Mouse (Mus musculus): ENCODE results near the gene Nf2. TPM values are rescaled to one million over a fixed set of nuclear protein-coding genes. Genes with fewer than 3 reads are reported as not detected.

The Nf2 gene
- polyA plus RNA-seq, 1 experiment: 90.2 TPM

DNA sequence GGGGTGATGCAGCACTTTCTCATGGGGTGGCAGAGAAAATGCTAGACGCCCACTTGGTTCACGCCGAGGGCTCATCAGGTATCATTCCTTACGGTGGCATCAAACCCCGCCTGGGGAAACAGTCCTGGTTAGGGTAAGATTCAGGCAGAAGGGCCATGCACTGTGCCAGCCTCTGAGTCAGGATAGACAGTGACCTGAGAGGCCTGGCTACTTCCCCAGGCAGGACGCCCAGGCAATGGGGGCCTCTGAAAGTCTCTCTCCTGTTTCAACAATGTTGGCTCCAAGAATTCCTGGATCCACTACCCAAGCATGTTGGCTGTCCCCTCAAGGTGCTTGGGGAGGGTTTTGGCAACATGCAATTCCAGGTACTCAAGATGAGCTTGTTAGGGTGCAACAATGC is 79.5 kb downstream of the Nf2 start:
- no peaks in the 10 kb centered on the region for H3K27me3 ChIP-seq (ENCODE audit: control insufficient read depth, insufficient read depth, low read length)
- H3K4me3 ChIP-seq (ENCODE audit: control insufficient read depth, low read depth, low read length): no peak overlapping the region
- H3K36me3 ChIP-seq (ENCODE audit: control insufficient read depth, insufficient read depth, low read length): no peaks in the 10 kb centered on the region; the same call in 1 of the 2 replicates
- H3K4me1 ChIP-seq (ENCODE audit: control insufficient read depth, insufficient read depth, low read length): no peaks in the 10 kb centered on the region; the same call in 1 of the 2 replicates
- no peak for TF ChIP-seq POLR2A (IDR thresholded peaks at IDR 0.05; ENCODE audit: control insufficient read depth, low read depth, low read length)
- TF ChIP-seq CTCF (IDR thresholded peaks at IDR 0.05; ENCODE audit: control insufficient read depth, insufficient read depth, insufficient replicate concordance, low read depth, low read length): no peak
- H3K27ac ChIP-seq (ENCODE audit: control insufficient read depth, insufficient read depth, low read depth, low read length): no peak overlapping the region

DNA sequence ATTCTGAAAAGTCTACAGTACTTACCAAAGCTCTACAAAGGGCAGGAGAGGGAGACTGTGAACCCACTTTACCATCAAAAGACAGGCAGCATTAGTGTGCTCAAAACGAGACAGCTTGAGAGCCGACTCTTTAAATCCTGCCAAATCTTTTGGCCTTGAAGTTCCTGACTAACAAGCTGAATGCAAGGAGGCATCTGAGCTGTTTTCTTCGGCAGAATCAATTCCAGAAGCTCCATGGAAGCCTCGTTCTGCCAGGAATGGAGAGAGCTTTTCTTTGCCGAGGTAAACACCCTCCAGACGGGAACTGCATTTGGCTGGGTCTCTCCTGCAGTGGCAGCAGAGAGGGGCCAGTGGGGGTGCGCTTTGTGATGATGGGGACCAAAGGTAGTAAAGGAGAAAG is 80.0 kb downstream of the Nf2 start:
- H3K36me3 ChIP-seq (ENCODE audit: control insufficient read depth, insufficient read depth, low read length): no peaks in the 10 kb centered on the region; the same call in 1 of the 2 replicates
- H3K4me3 ChIP-seq (ENCODE audit: control insufficient read depth, low read depth, low read length): no peak overlapping the region
- H3K27me3 ChIP-seq (ENCODE audit: control insufficient read depth, insufficient read depth, low read length): no peaks in the 10 kb centered on the region
- TF ChIP-seq CTCF (IDR thresholded peaks at IDR 0.05; ENCODE audit: control insufficient read depth, insufficient read depth, insufficient replicate concordance, low read depth, low read length) (no peak), POLR2A (IDR thresholded peaks at IDR 0.05; ENCODE audit: control insufficient read depth, low read depth, low read length) (no peak)
- no peaks in the 10 kb centered on the region; the same call in 1 of the 2 replicates for H3K4me1 ChIP-seq (ENCODE audit: control insufficient read depth, insufficient read depth, low read length)
- no peak overlapping the region for H3K27ac ChIP-seq (ENCODE audit: control insufficient read depth, insufficient read depth, low read depth, low read length)

DNA sequence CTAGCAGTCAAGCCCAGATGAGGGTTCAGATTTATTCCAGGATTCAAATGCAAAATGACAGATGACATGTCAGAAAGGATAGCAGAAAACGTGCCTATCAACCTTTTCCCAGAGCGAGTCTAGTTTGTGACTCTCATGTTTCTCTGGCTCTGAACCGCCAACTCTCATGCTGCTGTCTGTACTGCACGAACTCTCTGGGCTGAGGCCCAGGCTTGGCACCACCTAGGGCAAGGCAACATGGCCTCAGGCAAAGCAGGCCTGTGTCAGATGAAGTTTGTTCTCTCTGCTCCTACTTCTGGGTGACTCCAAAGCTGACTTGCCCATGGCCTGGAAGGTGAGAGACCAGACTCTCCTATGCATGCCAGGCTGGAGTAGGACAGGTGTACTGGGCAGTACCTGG is 80.9 kb downstream of the Nf2 start:
- H3K36me3 ChIP-seq (ENCODE audit: control insufficient read depth, insufficient read depth, low read length): no peaks in the 10 kb centered on the region; the same call in 1 of the 2 replicates

GRCm38 (mm10) chr11:4764476-4764875 is 84.9 kb downstream of the Nf2 start:
- no peak overlapping the region for H3K4me3 ChIP-seq (ENCODE audit: control insufficient read depth, low read depth, low read length)
- no peaks in the 10 kb centered on the region for H3K27me3 ChIP-seq (ENCODE audit: control insufficient read depth, insufficient read depth, low read length)
- no peaks in the 10 kb centered on the region for H3K36me3 ChIP-seq (ENCODE audit: control insufficient read depth, insufficient read depth, low read length)
- TF ChIP-seq CTCF (IDR thresholded peaks at IDR 0.05; ENCODE audit: control insufficient read depth, insufficient read depth, insufficient replicate concordance, low read depth, low read length) (no peak), POLR2A (IDR thresholded peaks at IDR 0.05; ENCODE audit: control insufficient read depth, low read depth, low read length) (no peak; the same call in 1 of the 2 replicates)
- no peak overlapping the region for H3K27ac ChIP-seq (ENCODE audit: control insufficient read depth, insufficient read depth, low read depth, low read length)
- peaks cover 3% of the 10 kb centered on the region; the same call in 1 of the 2 replicates for H3K4me1 ChIP-seq (ENCODE audit: control insufficient read depth, insufficient read depth, low read length)

More for the DNA sequence above, 80.9 kb downstream of the Nf2 start:
- TF ChIP-seq POLR2A (IDR thresholded peaks at IDR 0.05; ENCODE audit: control insufficient read depth, low read depth, low read length) (no peak), CTCF (IDR thresholded peaks at IDR 0.05; ENCODE audit: control insufficient read depth, insufficient read depth, insufficient replicate concordance, low read depth, low read length) (no peak)
- Histone ChIP-seq H3K27me3 (ENCODE audit: control insufficient read depth, insufficient read depth, low read length) (no peaks in the 10 kb centered on the region), H3K4me3 (ENCODE audit: control insufficient read depth, low read depth, low read length) (no peak overlapping the region), H3K27ac (ENCODE audit: control insufficient read depth, insufficient read depth, low read depth, low read length) (no peak overlapping the region), H3K4me1 (ENCODE audit: control insufficient read depth, insufficient read depth, low read length) (no peaks in the 10 kb centered on the region; the same call in 1 of the 2 replicates)

- Histone ChIP-seq H3K27ac (ENCODE audit: control insufficient read depth, insufficient read depth, low read depth, low read length) (no peak overlapping the region), H3K27me3 (ENCODE audit: control insufficient read depth, insufficient read depth, low read length) (no peaks in the 10 kb centered on the region), H3K36me3 (ENCODE audit: control insufficient read depth, insufficient read depth, low read length) (no peaks in the 10 kb centered on the region), H3K4me1 (ENCODE audit: control insufficient read depth, insufficient read depth, low read length) (peaks cover 3% of the 10 kb centered on the region; the same call in 1 of the 2 replicates), H3K4me3 (ENCODE audit: control insufficient read depth, low read depth, low read length) (no peak overlapping the region)
- TF ChIP-seq CTCF (IDR thresholded peaks at IDR 0.05; ENCODE audit: control insufficient read depth, insufficient read depth, insufficient replicate concordance, low read depth, low read length) (no peak), POLR2A (IDR thresholded peaks at IDR 0.05; ENCODE audit: control insufficient read depth, low read depth, low read length) (no peak)
Measured at GRCm38 (mm10) chr11:4763631-4764030, 85.7 kb downstream of the Nf2 start.

- H3K36me3 ChIP-seq (ENCODE audit: control insufficient read depth, insufficient read depth, low read length): no peaks in the 10 kb centered on the region
- no peak overlapping the region for H3K27ac ChIP-seq (ENCODE audit: control insufficient read depth, insufficient read depth, low read depth, low read length)
- no peak for TF ChIP-seq CTCF (IDR thresholded peaks at IDR 0.05; ENCODE audit: control insufficient read depth, insufficient read depth, insufficient replicate concordance, low read depth, low read length)
- no peak for TF ChIP-seq POLR2A (IDR thresholded peaks at IDR 0.05; ENCODE audit: control insufficient read depth, low read depth, low read length)
- no peaks in the 10 kb centered on the region for H3K27me3 ChIP-seq (ENCODE audit: control insufficient read depth, insufficient read depth, low read length)
- H3K4me1 ChIP-seq (ENCODE audit: control insufficient read depth, insufficient read depth, low read length): peaks cover 3% of the 10 kb centered on the region; the same call in 1 of the 2 replicates
- H3K4me3 ChIP-seq (ENCODE audit: control insufficient read depth, low read depth, low read length): no peak overlapping the region
Measured at GRCm38 (mm10) chr11:4762511-4762910, 86.8 kb downstream of the Nf2 start.

DNA sequence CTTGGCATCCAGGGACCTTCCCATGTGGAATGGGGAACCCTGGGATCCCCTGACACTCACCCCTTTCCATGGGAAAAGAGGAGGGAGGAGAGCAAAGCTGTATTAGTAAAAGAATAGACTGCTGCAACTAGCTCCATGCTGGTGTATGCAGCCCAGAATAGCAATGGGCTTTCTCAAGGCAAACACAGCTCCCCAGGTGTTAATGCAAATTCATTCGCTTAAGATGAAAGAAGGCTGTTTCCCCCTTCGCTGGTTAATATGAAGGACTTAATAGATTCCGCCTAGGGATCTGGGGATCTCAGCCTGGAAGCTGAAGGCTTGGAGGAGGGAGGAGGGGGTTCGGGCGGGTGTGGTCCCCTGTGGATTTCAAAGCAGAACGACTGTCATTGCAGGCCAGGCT is 87.3 kb downstream of the Nf2 start:
- Histone ChIP-seq H3K27ac (ENCODE audit: control insufficient read depth, insufficient read depth, low read depth, low read length) (no peak overlapping the region), H3K4me3 (ENCODE audit: control insufficient read depth, low read depth, low read length) (no peak overlapping the region), H3K4me1 (ENCODE audit: control insufficient read depth, insufficient read depth, low read length) (peaks cover 3% of the 10 kb centered on the region; the same call in 1 of the 2 replicates), H3K27me3 (ENCODE audit: control insufficient read depth, insufficient read depth, low read length) (no peaks in the 10 kb centered on the region), H3K36me3 (ENCODE audit: control insufficient read depth, insufficient read depth, low read length) (no peaks in the 10 kb centered on the region)
- TF ChIP-seq CTCF (IDR thresholded peaks at IDR 0.05; ENCODE audit: control insufficient read depth, insufficient read depth, insufficient replicate concordance, low read depth, low read length): no peak
- no peak for TF ChIP-seq POLR2A (IDR thresholded peaks at IDR 0.05; ENCODE audit: control insufficient read depth, low read depth, low read length)
